Mouse (Mus musculus) heart, adult 18-20 months (tissue): ENCODE data around the gene Eef2. TPM values are rescaled to one million over a fixed set of nuclear protein-coding genes. Genes with fewer than 3 reads are reported as not detected.
A peak's percentile ranks its signal among the peaks of the same experiment; 100 is the strongest.

ENCODE experiments used
- DNase-seq, 2 experiments: peaks; one replicate each; pipeline ENCODE4 v3.0.0; 2021 to 2022; ENCODE audit warnings: mixed read lengths in 1 of 2
- total RNA-seq, 2 experiments: library from RNA; stranded (reverse); gene quantifications; 2 replicates each; pipeline ENCODE4 v1.2.3; 2021

The Eef2 gene
- total RNA-seq, 2 experiments from 2014 or later = 1,062 to 1,185 TPM

- peak in 1 of 2 experiments; percentile 12 for DNase-seq
These were observed 3.3 kb downstream of the Eef2 start for GRCm38 (mm10) chr10:81179451-81180342.

- no peak for DNase-seq
These were observed 4.5 kb downstream of the Eef2 start for GRCm38 (mm10) chr10:81180946-81181345.

- DNase-seq = peak in 1 of 2 experiments; percentile 28
These were observed 5.4 kb downstream of the Eef2 start for GRCm38 (mm10) chr10:81181860-81182259.

- DNase-seq = peak; percentile 96 to 98
These were observed 6.2 kb downstream of the Eef2 start, which contains the start of gene Dapk3 for GRCm38 (mm10) chr10:81182336-81183333. Dapk3 (plus strand) TSS chr10:81183005.

GRCm38 (mm10) chr10:81183805-81184204, 7.4 kb downstream of the Eef2 start, which contains the start of gene 4930442H23Rik:
4930442H23Rik (minus strand) TSS chr10:81183849.
- DNase-seq = no peak

DNA sequence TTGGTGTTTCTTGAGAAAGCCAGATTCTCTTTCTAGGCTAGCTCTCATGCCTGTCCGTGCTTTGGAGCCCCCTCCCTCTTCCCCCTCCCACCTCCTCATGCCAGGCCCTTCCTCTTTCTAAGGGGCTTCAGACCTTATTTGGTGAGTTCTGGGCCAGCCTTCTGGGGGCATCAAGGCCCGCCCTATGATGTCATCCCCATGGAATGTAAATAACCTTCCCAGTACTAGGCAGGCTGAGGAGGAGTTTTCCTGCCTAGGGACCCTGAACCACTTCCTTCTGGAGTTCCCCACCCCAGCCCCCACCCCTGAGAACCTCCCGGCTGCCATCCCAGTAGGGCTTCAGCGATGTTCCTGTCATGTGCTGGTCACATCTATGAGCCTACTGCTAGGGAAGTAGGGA, 8.3 kb downstream of the Eef2 start:
- DNase-seq = no peak

DNA sequence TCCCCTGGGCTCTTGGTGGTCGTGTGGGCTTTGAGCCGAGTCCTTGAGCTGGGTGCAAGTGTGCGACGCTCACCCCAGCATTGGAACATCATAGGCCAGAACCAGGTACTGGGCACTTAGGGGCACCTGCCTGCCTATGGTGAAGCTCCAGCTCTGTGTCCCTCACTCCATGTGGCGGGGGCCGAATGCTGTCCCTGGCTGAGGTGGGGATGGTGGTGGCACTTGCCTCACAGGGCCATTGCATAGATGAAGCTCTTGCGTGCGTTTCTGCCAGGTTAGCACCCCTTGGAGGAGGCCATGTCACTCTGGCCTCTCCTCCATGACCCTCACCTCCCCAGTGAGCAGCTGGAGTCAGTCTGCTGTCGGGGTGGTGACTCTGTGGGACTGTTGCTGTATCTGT, 10.7 kb downstream of the Eef2 start:
- no peak for DNase-seq

- DNase-seq = peak in 1 of 2 experiments; percentile 10
These were observed 13.4 kb downstream of the Eef2 start for GRCm38 (mm10) chr10:81189821-81190220.

DNA sequence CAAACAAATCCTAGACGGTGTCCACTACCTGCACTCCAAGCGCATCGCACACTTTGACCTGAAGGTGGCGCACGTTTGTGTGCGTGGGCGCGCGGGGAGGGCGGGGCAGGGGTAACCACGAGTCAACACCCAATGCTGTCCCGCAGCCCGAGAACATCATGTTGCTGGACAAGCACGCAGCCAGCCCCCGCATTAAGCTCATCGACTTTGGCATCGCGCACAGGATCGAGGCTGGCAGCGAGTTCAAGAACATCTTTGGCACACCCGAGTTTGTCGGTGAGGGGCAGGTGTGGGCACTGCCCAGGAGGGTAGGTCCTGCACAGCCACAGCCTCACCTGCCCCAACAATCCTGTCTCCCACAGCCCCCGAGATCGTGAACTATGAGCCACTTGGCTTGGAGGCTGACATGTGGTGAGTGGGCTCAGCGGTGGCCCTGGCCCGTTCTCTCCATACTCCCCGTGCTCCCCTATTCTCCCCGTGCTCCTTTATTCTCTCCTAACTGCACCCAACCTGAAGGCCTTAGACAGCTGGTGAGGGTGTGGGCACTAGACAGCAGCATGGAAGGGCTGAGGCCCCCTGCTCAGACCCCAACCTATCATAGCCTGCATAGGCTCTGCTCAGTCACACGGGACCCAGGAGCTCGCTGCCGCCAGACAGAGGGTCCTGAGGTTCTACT, 13.9 kb downstream of the Eef2 start:
- DNase-seq = peak in 1 of 2 experiments; percentile 28

- peak in 1 of 2 experiments; percentile 13 for DNase-seq
These were observed 14.5 kb downstream of the Eef2 start for GRCm38 (mm10) chr10:81190912-81191321.

DNA sequence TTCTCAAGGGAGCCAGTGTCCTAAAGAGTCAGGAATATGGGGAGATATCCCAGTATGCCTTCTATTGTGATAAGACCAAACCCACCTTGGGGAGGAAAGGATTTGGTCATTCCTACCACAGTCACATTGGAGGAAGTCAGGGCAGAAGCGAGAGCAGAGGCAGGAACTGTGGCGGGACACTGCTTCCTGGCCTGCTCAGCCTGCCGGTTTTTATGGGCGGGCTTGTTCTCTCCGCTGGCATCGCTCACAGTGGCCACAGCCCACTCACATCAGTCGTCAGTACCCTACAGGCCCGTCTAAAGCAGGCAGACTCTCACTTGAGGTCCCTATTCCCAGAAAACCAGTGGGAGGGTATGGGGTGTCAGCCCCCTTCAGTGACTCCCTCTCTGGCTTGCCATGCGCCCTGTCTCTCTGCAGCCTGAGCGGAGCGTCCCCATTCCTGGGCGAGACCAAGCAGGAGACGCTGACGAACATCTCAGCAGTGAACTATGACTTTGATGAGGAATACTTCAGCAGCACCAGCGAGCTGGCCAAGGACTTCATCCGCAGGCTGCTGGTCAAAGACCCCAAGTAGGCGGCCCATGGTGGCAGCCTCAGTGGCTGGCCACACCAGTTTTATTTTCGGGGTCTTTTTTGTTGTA, 15.0 kb downstream of the Eef2 start:
- peak; percentile 35 to 57 for DNase-seq

- DNase-seq = peak; percentile 87 to 90
These were observed 16.0 kb downstream of the Eef2 start for GRCm38 (mm10) chr10:81192270-81192967.

GRCm38 (mm10) chr10:81192968-81193501, 16.6 kb downstream of the Eef2 start:
- DNase-seq = peak in 1 of 2 experiments; percentile 66

- peak; percentile 77 for DNase-seq
These were observed 17.8 kb downstream of the Eef2 start for GRCm38 (mm10) chr10:81193991-81194774.

DNA sequence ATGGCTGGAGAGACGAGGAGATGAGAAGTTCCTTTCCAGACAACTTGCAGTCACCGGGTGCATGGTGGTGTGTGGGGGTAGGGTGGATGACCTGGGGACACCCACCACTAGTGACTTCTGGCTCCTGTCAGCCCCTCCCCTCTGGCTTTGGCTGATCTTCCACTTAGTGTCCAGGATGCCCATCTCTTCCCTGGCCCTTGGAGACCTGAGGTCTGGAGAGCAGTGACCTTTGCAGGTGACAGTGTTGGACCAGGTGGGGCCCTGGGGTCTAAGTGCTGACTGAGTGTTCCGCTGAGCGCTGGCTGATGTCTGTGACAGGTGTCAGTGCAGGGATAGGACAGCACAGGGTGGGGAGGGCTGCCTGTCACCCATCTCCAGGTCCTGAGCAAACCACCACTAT, 18.9 kb downstream of the Eef2 start:
- DNase-seq = peak in 1 of 2 experiments; percentile 48

- peak in 1 of 2 experiments; percentile 47 for DNase-seq
These were observed 20.1 kb downstream of the Eef2 start for GRCm38 (mm10) chr10:81196470-81197065.

- peak; percentile 59 to 73 for DNase-seq
These were observed 20.9 kb downstream of the Eef2 start for GRCm38 (mm10) chr10:81197305-81197704.

DNA sequence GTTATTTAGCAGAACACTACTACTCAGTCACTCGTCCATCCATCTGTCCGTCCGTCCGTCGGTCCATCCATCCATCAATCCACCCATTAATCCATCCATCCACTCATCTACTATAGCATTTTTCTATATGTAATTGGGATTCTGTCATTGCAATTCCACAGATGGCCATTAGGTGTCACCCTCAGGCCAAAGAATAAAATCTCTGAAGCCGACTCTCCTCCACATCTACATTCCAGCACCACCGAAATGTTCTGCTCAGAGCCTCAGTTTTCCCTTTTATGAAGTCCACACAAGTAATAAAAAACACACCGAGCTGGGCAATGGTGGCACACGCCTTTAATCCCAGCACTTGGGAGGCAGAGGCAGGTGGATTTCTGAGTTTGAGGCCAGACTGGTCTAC, 21.8 kb downstream of the Eef2 start:
- peak; percentile 55 to 85 for DNase-seq

DNA sequence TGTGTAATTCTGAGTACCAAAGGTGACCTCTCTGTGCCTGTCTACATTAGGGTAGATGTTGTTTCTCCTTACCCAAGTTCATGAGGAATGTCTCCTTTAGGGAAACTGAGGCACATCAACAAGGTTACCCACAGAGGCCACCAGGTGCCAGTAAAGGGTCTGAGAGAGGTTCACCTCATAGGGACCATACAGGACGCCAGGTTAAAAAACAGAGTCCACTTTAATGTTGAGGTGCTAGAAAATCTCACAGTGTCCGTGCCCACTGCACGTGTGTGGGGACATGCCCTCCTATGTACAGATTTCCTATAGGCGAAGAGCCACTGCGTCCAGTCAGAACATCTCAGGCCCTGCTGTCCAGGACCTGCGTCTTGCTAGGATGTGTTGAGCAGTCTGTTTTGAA, 22.6 kb downstream of the Eef2 start:
- DNase-seq = peak in 1 of 2 experiments; percentile 26
